Mouse (Mus musculus) adrenal gland, postnatal 36 days (tissue): ENCODE measurements at regions not wholly inside any gene's neighbourhood (a gene's known extent, or its start where the extent isn't known, plus 50 kb on each side); places are given as distances from the start of the nearest gene placed in this dataset.
A peak's percentile ranks its signal among the peaks of the same experiment; 100 is the strongest.
"Not testable (repeated sequence)": the region's sequence is repeated elsewhere in the genome, so short reads cannot be mapped to it uniquely, and the experiment has no call there.

Experiments
- DNase-seq, 2 experiments: peaks; one replicate each; pipeline ENCODE4 v3.0.0; 2021; ENCODE audit warnings: mixed read lengths in 1 of 2

- no peak for DNase-seq
Observed at GRCm38 (mm10) chr15:96031085-96031780, 240.6 kb downstream of the Ano6 start.

DNA sequence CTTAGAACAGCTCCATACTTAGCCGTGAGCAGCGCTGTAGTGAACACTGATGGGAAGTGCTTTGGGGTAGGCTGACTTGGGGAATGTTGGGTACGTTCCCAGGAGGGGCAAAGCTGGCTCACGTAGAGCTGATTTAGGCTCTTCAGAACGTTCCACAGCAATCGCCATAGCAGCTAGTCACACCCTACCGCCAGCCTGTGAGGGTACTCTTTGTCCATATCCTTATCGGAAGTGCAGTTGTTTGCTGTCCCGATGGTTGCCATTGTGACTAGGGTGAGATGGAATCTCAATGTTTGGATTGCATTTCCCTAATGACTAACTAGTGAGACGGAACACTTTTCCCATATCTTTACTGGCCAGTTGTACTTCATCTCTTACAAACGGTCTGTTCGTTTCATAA is 244.6 kb downstream of the Ano6 start:
- DNase-seq: no peak

DNA sequence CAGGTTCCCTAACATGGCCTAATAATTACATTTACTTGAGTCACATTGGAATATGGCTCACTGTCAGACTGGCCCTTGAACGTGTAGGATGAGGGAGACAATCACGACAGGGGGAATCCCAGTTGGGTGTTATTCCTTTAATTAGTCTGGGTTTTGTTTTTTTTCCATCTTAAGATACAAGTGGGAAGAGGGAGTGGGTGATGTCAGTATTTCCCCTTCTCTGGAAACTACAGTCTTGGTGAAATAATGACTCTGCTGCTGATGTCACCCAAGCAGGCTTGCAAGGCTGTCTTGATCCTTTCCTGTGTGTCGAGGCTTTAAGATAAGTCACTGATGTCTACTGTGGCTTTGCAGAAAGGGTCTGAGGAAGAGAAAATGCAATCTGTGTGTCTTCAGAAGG is 241.8 kb upstream of the Arid2 start:
- no peak for DNase-seq

DNA sequence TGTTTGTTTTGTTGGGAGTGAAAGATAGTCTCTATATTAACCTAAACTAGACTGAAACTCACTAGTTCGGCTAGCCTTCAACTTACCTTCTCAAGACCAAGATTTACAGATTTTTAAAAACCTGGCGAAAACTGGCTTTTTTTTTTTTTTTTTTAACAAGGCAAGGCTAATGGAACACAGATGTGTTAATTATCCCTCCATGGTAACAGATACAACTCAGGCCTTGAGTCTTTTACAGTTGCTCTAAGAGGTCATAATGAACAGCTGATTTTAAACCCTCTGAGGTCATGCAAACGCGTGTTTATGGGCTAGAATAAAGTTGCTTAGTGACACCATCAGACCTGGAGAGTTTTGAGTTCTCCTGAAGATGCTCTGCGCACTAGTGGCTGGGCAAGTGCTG is 240.7 kb upstream of the Arid2 start:
- DNase-seq: no peak

GRCm38 (mm10) chr15:96050416-96050815 is 236.9 kb upstream of the Arid2 start:
- no peak for DNase-seq

GRCm38 (mm10) chr15:96052586-96052985 is 234.7 kb upstream of the Arid2 start:
- no peak for DNase-seq

- no peak for DNase-seq
Observed at GRCm38 (mm10) chr15:96055361-96055760, 232.0 kb upstream of the Arid2 start.

DNA sequence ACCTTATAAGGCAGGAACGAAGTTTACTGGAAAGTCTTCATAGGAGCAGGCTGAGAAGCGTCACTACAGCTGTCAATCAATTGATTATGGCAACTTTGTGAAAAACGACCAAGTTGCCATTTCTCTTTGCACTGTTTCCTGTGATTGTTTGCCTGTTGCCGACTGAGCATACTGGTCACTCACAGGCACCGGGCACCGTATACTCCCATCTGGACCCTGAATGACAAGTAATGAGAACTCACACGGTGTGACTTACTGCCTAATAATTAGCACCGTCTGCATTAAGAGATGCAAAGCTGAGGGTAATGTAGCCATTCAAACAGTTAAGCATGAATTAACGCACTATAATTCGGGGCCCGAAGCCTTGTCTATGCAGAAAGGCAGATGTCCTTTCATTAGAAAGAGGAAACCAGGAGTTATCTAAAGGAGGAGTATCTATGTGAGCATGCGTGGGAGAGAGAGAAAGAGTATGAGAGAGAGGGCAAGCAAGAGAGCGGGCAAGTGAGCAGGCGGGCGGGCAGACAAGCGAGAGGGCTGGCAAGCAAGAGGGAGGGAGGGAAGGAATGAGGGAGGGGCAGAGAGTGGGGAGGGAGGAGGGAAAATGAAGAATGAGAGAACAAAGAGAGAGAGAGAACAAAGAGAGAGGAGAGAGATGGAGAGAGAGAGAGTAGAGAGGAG is 231.4 kb upstream of the Arid2 start:
- DNase-seq: no peak

- no peak for DNase-seq
Observed at GRCm38 (mm10) chr15:96059623-96060022, 227.7 kb upstream of the Arid2 start.

DNA sequence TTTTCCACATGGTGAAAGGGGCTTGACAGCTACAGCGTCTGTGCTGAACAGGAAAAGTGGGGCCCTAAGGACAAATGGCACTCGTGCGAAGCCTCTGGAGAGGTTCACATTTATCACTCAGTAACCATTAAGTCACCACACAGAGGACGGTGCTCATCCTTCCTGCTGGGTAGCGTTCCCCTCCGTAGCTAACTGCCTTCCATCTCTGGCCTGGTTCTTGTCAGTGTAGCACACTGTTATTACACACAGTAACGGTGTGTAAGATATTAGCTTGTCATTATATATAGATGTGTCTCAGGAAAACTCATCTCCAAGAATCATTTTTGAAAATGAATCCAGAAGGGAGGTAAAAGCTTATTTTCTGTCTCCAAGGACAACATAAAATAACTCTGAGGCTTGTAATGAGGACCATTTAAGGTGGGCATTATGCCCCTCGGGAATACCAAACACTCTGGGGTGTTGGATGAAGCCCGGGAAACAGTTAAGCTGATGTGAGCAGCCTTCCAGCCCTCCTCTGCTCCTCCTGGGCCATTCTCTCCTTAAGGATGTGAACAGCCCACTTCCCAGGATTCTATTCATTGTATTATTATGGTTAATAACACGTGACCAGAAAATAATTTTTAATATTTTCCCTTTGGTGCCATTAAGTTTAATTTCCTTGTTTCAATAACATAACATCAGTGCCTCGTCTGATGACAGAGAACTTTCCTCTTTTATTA is 222.7 kb upstream of the Arid2 start:
- DNase-seq: no peak

DNA sequence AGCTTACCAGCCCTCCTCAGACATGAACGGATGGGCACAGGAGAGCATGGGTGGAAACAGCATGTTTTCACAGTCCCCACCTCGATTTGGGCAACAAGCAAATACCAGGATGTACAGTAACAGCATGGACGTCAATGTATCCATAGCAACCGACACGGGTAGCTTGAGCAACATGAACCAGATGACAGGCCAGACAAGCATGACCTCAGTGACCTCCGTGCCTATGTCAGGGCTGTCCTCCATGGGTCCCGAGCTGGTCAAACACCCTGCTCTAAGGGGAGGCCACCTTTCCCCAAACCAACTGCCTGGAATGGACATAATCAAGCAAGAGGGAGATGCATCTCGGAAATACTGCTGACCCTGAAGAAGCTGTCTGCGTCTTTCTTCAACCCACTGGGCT is 211.7 kb upstream of the Arid2 start:
- DNase-seq: no peak

- DNase-seq: peak in 1 of 2 experiments; percentile 10
Observed at GRCm38 (mm10) chr15:96077756-96078155, 209.6 kb upstream of the Arid2 start.

DNA sequence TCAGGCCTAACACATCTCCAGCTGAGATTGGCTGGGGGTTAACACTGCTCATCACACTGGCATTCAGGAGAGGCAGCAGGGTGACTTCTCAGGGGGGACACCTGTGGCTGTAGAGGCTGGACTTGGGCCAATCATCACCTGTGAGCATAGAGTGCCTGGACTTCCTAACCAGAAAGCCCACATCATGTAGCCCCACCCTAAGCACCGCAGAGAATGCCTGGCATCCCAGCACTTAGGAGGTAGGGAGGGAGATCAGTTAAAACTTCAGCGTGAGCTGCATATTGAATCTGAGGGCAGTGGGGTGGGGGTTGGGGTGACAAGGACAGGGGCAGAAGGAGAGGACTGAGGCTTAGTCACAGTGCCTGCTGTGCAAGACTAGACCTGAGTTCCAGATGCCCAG is 208.7 kb upstream of the Arid2 start:
- no peak for DNase-seq

- no peak for DNase-seq
Observed at GRCm38 (mm10) chr15:96089676-96090075, 197.6 kb upstream of the Arid2 start.

DNA sequence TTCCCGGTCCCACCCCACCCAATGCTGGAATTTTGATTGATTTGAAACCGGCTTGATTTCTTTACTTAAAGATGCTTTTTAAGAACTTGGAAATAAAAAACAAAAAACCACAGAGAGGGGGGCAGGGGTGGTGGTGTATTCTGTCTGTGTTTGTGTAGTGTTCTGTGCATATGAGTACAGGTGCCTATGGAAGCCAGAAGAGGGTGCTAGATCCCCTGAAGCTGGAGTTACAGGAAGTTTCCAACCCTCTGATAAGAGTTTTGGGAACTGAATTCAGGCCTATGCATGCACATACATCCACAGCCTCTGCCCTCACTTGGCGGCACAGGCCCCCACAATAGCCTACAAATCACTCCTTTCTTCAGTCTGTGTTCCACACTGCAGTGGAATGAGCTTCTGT is 190.9 kb upstream of the Arid2 start:
- DNase-seq: no peak

- DNase-seq: no peak
Observed at GRCm38 (mm10) chr15:96098821-96099220, 188.5 kb upstream of the Arid2 start.

DNA sequence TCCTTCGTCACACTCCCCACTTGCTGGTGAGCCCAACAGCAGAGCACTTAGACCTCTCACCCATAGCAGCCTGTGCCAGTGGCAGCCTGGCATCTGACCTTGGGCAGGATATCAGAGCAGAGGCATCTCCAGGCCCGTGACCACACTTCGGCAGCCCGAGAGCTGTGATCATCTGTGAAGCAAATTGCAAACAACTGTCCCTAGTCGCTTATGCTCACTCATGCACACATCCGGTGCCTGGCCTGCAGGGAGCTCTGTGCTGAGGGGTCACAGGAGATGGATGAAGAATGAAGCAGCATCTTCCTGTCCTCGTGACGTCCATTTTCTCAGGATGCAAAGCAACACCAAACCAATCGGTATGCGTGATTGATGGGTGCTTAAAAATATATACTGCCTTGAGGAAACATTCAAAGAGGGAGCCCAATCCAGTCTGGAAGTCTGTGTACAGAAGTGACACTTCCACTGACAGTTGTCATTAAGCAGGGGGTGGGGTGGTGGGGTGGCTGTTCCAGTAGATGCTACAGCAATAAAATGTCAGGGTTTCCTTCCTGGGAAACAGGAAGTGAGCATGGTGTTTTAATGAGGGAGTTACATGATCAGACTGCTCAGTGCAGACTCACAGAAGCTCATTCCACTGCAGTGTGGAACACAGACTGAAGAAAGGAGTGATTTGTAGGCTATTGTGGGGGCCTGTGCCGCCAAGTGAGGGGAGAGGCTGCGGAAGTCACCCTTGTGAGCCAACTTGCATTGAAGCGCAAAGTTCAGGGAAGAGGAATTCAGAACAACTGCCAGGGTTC is 187.3 kb upstream of the Arid2 start:
- DNase-seq: not testable (repeated sequence)

GRCm38 (mm10) chr15:96103737-96104136 is 183.6 kb upstream of the Arid2 start:
- DNase-seq: peak in 1 of 2 experiments; percentile 2

DNA sequence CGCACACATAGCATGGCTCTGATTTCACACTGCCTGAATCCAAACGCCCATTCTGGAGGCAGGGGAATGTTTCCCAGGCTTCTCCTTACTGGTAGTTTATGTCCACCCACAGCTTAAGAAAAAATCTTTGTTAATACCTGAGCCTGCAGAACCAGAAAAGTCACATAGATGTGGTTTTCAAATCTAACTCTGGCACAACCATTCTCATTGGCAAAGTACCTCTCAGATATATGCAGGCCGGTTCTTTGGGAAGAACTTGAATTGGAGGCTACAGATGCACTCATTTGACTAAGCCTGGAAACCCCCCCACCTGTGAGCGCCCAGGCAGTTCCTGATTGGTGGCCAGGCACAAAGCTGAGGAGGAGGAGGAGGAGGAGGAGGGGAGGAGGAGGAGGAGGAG is 179.8 kb upstream of the Arid2 start:
- DNase-seq: no peak

DNA sequence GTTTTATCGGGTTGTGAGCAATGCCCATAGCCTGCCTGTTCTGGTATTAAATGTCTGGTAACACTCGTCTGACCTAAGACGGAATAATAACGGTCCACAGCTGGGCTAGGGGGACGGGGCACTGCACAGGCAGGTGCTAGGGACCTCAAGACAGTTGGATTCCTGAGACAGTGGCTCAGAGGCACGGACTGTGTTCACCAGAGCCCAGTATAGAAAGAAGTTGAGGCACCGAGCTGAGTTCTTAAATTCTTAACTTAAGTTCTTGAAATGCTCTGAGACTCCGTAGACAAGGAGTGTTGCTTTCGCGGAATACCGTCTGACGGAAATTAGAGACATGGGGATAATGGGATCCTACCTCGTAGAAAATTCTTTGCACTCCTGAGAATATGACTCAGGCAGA is 174.2 kb upstream of the Arid2 start:
- DNase-seq: no peak

GRCm38 (mm10) chr15:96114616-96115015 is 172.7 kb upstream of the Arid2 start:
- DNase-seq: no peak

- no peak for DNase-seq
Observed at GRCm38 (mm10) chr15:96115196-96115595, 172.1 kb upstream of the Arid2 start.

- DNase-seq: no peak
Observed at GRCm38 (mm10) chr15:96119240-96119639, 168.1 kb upstream of the Arid2 start.
